Mouse (Mus musculus): Measurements from ENCODE around the gene Pspn. TPM values are rescaled to one million over a fixed set of nuclear protein-coding genes. Genes with fewer than 3 reads are reported as not detected.

Gene Pspn
- total and polyA plus RNA-seq, 3 experiments, result 1.0 TPM; not detected in 2

- no peak for TF ChIP-seq MEF2A (IDR thresholded peaks at IDR 0.05; ENCODE audit: extremely low read depth, insufficient replicate concordance, low read depth, low read length, poor library complexity, severe bottlenecking)
- no peak for TF ChIP-seq RAD21 (IDR thresholded peaks at IDR 0.05; ENCODE audit: low read depth, low read length)
- peak; percentile 98 for TF ChIP-seq BHLHE40 (IDR thresholded peaks at IDR 0.05; ENCODE audit: borderline replicate concordance, low read depth, low read length)
- no peak for TF ChIP-seq ZNF384 (IDR thresholded peaks at IDR 0.05; ENCODE audit: low read depth, low read length)
- peak; percentile 78 for TF ChIP-seq KAT2A (conservative IDR thresholded peaks at IDR 0.05; ENCODE audit: low read depth, low read length)
- no peak for TF ChIP-seq UBTF (IDR thresholded peaks at IDR 0.05; ENCODE audit: borderline replicate concordance, insufficient read depth, low read depth, low read length)
- no peak for TF ChIP-seq EP300 (IDR thresholded peaks at IDR 0.05; ENCODE audit: low read depth in 1 of 2, low read length in 2 of 2)
- no peak for TF ChIP-seq CHD2 (IDR thresholded peaks at IDR 0.05; ENCODE audit: low read length)
- TF ChIP-seq ZKSCAN1 (IDR thresholded peaks at IDR 0.05; ENCODE audit: low read depth, low read length), result no peak
- no peak for TF ChIP-seq TAL1 (IDR thresholded peaks at IDR 0.05; ENCODE audit: low read length)
- no peak for TF ChIP-seq ZC3H11A (IDR thresholded peaks at IDR 0.05; ENCODE audit: low read depth, low read length)
- TF ChIP-seq USF1 (IDR thresholded peaks at IDR 0.05; ENCODE audit: low read depth, low read length), result peak; percentile 100
- peak; percentile 98 for TF ChIP-seq MAX (IDR thresholded peaks at IDR 0.05; ENCODE audit: low read length)
- no peak for TF ChIP-seq JUND (IDR thresholded peaks at IDR 0.05; ENCODE audit: low read depth, low read length)
- peak; percentile 99 for TF ChIP-seq NELFE (IDR thresholded peaks at IDR 0.05; ENCODE audit: low read depth, low read length)
- peak; percentile 79; the same call in 1 of the 2 replicates for TF ChIP-seq MYC (IDR thresholded peaks at IDR 0.05; ENCODE audit: low read depth, low read length)
- TF ChIP-seq E2F4 (IDR thresholded peaks at IDR 0.05; ENCODE audit: borderline replicate concordance, low read depth, low read length), result 0 out of 2 replicates have a peak, but pooled peaks have one; percentile 66
These were observed 11.7 kb upstream of the Pspn start, which contains the start of the genes Gtf2f1 and Gm17949 (continued) for GRCm38 (mm10) chr17:57011236-57012141.

DNA sequence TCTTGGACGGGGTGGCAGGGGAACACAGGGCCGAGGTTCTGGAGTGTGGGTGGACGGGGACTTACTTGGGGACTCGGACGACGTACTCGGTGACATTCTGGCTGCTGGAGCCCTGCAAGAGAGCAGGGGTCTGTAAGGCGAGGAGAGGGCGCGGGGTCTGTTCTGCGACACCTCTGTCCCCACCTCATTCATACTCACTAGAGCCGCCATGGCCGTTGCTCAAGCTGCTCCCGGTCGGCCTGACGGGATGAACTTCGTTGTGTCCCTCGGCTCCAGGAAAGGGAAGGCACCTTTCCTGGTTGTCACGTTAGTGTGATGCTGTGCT is 11.1 kb upstream of the Pspn start:
- H3K4me1 ChIP-seq (ENCODE audit: control insufficient read depth in 1 of 2, insufficient read depth in 2 of 2, low read length in 2 of 2), result peaks cover 6 to 17% of the 10 kb centered on the region in 2 experiments; a peak in 3 of 4 replicates
- H3K9ac ChIP-seq (ENCODE audit: control insufficient read depth, low read depth, low read length, poor library complexity, severe bottlenecking), result peak overlapping the region; percentile 88
- no peaks in the 10 kb centered on the region for H3K27me3 ChIP-seq (ENCODE audit: control insufficient read depth in 1 of 2, insufficient read depth in 2 of 2, low read length in 2 of 2)
- no peaks in the 10 kb centered on the region for H3K9me3 ChIP-seq (replicated peaks; ENCODE audit: insufficient read depth, low read length)
- peaks cover 20% of the 10 kb centered on the region for H3K79me2 ChIP-seq (ENCODE audit: control insufficient read depth, insufficient read depth, low read length, poor library complexity)
- peak overlapping the region; percentile 76 for H3K27ac ChIP-seq (ENCODE audit: control insufficient read depth, low read depth, low read length)
- no peak for DNase-seq (ENCODE audit: low read depth, low spot score)
- H3K4me3 ChIP-seq (ENCODE audit: control insufficient read depth in 1 of 2, insufficient read depth in 1 of 2, low read depth in 2 of 2, low read length in 2 of 2), result peak overlapping the region; percentile 73 to 87
- TF ChIP-seq GABPA (IDR thresholded peaks at IDR 0.05; ENCODE audit: low read depth, low read length), result no peak
- no peak for TF ChIP-seq JUND (IDR thresholded peaks at IDR 0.05; ENCODE audit: low read depth, low read length)
- no peak for TF ChIP-seq USF2 (IDR thresholded peaks at IDR 0.05; ENCODE audit: borderline replicate concordance in 1 of 2, insufficient read depth in 1 of 2, low read depth in 1 of 2, low read length in 2 of 2)
- no peak for TF ChIP-seq CHD1 (IDR thresholded peaks at IDR 0.05; ENCODE audit: low read depth, low read length)
- TF ChIP-seq ZNF384 (IDR thresholded peaks at IDR 0.05; ENCODE audit: low read depth, low read length), result no peak
- TF ChIP-seq CHD2 (IDR thresholded peaks at IDR 0.05; ENCODE audit: low read length), result no peak
- no peak for TF ChIP-seq POLR2A (IDR thresholded peaks at IDR 0.05; ENCODE audit: control insufficient read depth in 1 of 2, insufficient read depth in 1 of 2, low read depth in 1 of 2, low read length in 2 of 2, poor library complexity in 1 of 2)
- TF ChIP-seq TBP (IDR thresholded peaks at IDR 0.05; ENCODE audit: low read depth, low read length), result no peak
- TF ChIP-seq MXI1 (IDR thresholded peaks at IDR 0.05; ENCODE audit: low read depth, low read length), result no peak
- TF ChIP-seq RCOR1 (IDR thresholded peaks at IDR 0.05; ENCODE audit: low read depth, low read length), result no peak
- no peak for TF ChIP-seq KAT2A (conservative IDR thresholded peaks at IDR 0.05; ENCODE audit: low read depth, low read length)
- TF ChIP-seq CTCF (IDR thresholded peaks at IDR 0.05 in 2 of 3, conservative IDR thresholded peaks at IDR 0.05 in 1 of 3; ENCODE audit: control insufficient read depth in 1 of 3, insufficient read depth in 1 of 3, low read depth in 2 of 3, low read length in 3 of 3, poor library complexity in 1 of 3, severe bottlenecking in 1 of 3), result no peak
- no peak for TF ChIP-seq ZC3H11A (IDR thresholded peaks at IDR 0.05; ENCODE audit: low read depth, low read length)
- no peak for TF ChIP-seq BHLHE40 (IDR thresholded peaks at IDR 0.05; ENCODE audit: borderline replicate concordance, low read depth, low read length)
- no peak for TF ChIP-seq MAX (IDR thresholded peaks at IDR 0.05; ENCODE audit: low read length)
- no peak for TF ChIP-seq MEF2A (IDR thresholded peaks at IDR 0.05; ENCODE audit: extremely low read depth, insufficient replicate concordance, low read depth, low read length, poor library complexity, severe bottlenecking)
- H3K36me3 ChIP-seq (ENCODE audit: control insufficient read depth in 1 of 2, insufficient read depth in 2 of 2, low read length in 2 of 2), result peaks cover under 1 to 10% of the 10 kb centered on the region in 2 experiments
